Mouse (Mus musculus) neutrophil, adult 5-6 weeks (primary cell): ENCODE data around the gene Adgrv1. TPM values are rescaled to one million over a fixed set of nuclear protein-coding genes. Genes with fewer than 3 reads are reported as not detected.
A peak's percentile ranks its signal among the peaks of the same experiment; 100 is the strongest.
"Not testable (repeated sequence)": the region's sequence is repeated elsewhere in the genome, so short reads cannot be mapped to it uniquely, and the experiment has no call there.

Source experiments
- ATAC-seq: fragments of 151-379, 151-347 bp; 2 replicates; pipeline ENCODE4 v1.8.0; 2017; ENCODE audit warnings: mild to moderate bottlenecking, moderate TSS enrichment; ENCODE audit not compliant: insufficient number of reproducible peaks, poor library complexity, low FRiP score, severe bottlenecking; ENCODE audit errors: extremely low read depth
- total RNA-seq: library from RNA; stranded (forward); fragments of 200-1000 nt; gene quantifications from 2 replicates; pipeline ENCODE4 v1.2.3, GENCODE M21; 2017

The Adgrv1 gene
- total RNA-seq, result 0.47 TPM in 1 of 2 replicates, not detected in the other

DNA sequence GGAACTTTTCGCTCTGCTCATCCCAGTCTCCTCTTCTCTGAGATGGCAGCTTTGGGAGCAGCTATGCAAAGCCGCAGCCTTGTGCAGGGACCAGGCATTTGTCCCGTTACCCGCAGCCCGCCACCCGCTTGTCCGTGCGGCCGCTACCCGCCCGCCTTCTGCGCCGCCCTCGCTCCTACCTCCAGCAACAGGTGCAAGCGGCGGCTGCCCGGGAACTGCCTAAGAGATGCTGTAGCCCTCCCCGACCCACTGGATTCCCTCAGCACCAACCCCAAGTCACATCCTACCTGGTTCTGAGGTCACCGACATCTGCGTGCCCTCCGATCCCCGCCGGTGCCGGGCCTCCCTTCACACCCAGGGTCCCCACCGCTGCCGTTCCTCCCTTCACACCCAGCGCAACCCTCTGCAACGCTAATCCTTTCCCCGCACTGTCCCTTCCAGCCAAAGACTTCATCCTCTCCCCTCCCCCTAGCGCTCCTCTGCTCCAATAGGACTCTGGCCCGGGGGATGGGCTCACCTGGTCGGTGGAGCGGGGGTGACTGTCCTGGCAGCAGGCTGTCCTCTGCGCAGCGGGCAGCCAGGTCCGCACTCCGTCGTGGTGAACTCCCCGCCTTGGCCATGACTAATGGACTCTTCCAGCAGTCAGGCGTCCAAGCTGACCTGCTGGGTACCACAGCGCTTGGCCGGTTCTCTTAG is at the start of gene Adgrv1:
TSS of gene Adgrv1 (minus strand) at position 435 of the 696 bp plus-strand sequence.
- ATAC-seq, result no peak

DNA sequence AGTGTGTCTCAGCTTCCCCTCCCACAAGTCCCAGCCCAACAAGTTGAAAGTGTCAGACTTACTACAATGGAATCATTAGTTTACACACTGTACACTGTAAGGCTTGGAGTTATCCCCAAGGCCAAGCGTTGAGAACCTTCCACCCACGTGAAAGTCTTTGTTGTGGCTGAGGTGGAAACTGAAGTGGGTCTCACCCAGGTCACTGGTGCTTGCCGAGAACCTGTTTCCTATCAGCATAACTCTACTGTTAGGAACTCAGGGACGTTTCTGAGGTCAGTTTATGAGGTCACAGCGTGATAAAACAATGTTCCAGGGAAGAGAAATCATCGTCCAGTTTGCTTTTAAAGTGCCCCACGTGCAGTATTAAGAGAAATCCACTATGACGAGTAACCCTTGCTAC is 42.4 kb upstream of the Adgrv1 start:
- ATAC-seq, result no peak

DNA sequence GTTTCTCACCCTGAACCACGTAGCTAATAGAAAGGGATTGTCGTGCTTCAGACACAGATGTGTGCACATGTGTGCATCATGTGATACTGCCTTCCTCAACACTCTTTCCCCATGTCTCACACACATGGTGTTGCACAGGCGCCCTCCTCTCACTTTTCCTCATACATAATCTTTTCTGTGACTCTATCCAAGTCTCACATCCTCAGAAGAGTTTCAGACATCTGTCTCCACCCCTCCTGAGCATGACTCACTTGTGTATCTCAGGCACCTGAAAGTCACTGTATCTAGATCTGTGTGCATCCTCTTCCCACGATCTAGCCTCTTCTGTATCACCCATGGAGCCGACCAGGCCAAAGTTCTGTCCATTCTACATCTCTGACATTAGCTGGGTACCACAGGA is 34.8 kb upstream of the Adgrv1 start:
- ATAC-seq, result no peak

DNA sequence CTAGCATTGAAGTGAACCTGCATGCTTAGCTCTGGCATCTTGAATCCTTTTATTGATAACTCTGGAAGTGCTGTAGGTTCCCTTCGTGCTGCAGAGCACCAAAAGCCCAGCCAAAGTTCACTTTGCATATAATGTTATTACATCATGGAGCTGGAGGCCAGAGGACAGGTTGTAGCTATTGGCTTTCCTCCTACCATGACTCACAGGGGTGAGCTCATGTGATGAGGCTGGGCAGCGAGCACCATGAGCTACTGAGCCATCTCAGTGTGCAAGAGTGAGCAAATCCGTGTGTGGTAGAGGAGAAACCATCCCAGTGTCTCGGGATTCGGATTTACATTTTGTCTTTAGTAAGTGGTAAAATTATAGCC is 31.4 kb upstream of the Adgrv1 start:
- no peak for ATAC-seq

DNA sequence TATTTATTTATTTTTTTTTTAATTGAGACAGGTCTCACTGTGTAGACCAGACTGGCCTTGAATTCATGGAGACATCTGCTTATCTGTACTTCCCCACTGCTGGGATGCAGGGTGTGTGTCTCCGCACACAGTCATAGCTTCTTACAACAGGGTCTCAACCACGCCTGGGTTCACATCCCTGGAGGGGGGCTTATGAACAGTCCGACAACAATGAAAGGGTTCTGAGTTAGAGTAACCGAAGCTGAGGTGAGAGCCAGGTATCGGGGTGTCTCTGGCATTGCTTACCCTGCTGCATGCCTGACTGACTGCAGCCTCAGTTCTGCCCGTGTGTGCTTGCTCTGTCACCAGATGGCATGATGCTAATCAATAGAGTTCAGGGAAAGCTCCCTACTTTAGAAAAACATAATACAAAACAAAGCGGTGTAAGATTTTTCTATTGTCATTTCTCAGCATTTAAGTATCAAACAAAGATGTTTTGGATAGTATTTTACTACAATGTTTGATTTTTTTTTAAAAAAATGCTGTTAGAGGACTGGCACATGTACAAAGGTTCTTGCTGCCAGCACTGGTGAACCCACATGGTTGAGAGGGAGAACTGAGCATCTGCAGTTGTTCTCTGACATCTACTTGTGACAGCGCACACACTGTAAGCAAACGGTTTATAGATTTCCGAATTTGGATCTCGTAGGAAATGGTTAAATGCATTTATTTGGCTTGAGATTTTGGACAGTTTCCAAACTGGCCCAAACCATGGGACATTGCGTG is 30.8 kb upstream of the Adgrv1 start:
- no peak for ATAC-seq

DNA sequence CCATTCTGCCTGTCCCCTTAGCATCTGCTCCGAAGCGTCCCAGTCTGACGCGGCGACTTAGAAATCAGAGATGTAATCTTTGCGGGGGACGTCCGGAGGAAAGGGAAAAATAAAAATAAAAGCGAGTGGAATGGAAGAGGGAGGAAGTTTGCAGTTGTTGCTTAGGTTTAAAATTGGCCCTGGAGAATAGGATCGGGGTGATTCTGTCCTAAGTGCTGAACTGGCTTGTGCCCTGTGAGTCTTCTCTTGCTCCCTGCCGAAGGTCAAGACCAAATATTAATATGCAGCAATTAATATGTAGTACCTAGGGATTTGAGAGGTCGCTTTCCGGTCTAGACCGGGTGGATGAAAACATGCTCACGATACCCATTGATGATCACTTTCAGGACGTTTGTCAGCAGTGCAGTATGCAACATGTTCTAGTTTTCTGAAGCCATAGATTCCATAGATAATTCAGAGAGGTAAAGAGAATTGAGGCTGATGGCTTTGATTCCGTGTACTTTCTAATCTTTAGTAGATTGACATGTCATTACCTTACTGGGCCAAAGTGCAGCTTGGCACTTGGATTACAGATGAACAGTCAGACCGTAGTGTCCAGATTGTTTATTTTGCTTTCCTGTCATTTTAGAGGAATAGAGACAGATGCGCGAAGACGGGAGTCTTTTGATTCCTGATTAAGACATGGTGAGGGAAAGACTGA is 25.2 kb upstream of the Adgrv1 start:
- ATAC-seq, result no peak

DNA sequence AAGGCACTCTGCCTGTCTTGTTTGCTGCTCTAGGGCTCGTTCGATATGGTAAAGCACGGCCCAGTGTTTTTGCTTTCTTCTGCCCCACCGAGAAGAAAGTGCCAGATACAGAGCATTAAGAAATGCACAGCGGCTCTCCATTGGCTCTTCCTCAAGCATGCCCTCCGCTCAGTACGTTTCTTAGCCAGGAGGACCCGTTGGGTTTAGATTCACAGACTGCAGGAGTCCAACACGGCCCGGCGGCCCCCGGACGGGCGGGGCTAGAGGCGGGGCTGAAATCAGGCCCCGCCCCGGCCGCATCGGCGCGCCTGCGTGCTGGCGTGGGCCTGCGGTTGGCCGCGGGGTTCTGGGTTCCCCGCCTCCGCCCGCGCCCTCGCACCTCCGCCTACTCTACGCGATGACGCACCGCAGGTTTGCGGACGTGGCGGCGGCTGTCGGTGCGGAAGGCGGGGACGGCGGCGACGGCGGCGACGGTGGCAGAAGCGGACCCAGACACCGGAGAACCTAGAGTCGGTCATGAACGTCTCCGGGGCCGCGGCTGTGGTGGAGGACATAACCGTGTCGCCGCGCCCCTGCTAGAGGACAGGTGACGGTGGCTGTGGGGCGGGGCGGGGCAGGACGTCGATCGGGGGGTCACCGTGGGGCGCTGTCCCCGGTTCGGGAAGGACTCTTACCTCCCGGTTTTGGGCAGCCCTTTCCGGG is 24.5 kb upstream of the Adgrv1 start, which contains the start of gene Lysmd3:
TSS of gene Lysmd3 (plus strand) at position 313 of the 702 bp plus-strand sequence.
- ATAC-seq, result peak; percentile 96

DNA sequence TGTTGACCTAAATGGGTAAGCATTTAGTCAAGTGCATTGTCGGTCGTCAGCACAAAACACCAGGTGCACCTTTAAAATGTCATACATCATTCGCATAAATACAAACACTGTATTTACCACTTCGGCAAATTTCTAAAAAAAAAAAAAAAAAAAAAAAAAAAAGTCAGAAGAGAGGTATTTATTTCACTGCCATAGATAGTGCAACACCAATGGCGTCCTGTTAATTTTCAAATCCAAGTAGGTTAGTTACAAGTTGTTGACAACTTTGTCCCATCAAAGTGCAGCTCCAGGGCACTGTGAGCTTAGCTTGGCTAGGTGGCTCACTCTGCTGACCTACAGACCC is 24.0 kb upstream of the Adgrv1 start:
- no peak for ATAC-seq

DNA sequence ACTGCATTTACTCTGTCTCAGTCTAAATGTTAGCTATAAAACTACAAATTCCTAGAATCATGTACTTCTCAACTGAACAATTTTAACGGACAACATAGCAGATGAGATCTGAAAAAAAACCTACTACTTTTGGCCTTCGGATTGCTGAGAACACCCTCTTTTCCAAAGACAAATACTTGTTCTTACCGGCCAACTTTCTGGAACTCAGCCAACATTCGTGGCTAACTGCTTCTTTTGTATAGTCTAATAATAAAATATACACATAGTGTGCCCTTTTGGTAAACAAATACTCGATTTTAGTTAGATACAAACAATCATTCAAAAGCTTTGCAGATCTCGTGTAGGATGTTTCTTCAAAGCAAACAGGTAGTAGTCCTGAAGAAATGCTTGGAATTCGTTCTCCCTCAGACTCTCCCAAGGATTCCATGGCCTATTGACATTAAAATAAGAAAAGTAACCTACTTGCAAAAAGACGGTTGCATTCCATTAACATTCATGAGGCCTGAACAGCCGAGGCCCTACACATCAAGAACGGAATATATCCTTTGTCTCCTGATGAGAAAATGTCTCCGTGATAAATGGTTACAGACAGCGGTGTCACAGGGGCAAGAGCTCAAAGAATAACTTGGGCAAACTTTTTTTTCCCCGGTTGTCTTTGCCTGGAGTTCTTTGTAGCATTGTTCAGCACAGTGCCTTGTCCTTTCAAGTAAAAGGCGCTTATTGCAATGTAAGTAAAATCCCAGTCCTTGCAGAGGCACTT is 23.3 kb upstream of the Adgrv1 start:
- no peak for ATAC-seq

DNA sequence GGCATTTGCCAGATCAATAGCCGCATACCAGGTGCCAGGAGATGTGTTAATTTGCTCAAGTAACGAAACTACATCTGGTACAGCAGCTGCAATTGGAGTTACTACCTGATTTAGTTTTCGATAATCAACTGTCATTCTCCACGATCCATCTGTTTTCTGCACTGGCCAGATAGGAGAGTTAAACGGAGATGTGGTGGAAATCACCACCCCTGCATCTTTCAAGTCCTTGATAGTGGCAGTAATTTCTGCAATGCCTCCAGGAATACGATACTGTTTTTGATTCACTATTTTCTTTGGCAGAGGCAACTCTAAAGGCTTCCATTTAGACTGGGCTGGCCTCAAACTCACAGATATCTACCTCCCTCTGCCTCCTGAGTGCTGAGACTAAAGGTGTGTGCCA is 17.4 kb upstream of the Adgrv1 start:
- not testable (repeated sequence) for ATAC-seq

DNA sequence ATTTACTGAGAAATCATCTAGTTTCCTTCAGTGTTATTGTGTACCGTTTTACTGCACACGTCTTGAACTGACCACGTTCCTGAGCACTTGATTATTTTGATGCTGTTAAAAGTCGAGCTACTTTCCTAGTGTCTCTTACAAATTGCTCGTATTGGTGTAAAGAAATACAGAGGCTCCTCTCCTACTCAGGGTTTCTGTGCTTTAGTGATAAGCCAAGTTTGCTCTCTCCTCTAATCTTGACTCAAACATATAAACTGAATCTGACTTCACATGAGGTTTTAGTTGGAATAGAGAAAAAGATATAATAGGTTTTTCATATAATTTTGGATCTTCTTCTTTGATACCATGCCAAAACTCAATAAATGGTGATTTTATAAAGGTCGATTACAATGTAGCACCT is 13.4 kb upstream of the Adgrv1 start:
- no peak for ATAC-seq

DNA sequence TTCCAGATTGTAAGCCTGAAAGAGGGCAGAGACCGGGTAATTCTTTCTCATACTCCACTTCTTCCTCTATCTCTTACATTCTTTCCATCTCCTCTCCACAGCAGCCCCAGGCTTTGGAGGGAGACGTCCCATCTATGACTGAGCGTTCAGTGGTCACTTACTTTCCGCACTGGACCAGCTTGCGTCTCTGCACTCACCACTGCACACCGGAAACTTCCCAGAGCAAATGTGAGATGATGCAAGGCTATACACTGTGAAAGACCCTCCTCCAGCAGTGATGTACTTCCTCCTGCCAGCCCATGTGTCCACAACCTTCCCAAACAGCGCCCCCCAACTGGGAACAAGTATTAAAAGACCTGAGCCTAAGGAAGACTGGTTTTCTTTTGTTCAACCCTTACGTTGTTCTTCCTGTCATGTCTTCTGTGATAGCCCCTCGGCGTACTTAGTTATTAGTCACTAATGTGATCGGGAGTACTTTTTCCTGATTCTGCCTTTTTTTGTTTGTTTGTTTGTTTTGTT is 11.2 kb upstream of the Adgrv1 start:
- ATAC-seq, result no peak

DNA sequence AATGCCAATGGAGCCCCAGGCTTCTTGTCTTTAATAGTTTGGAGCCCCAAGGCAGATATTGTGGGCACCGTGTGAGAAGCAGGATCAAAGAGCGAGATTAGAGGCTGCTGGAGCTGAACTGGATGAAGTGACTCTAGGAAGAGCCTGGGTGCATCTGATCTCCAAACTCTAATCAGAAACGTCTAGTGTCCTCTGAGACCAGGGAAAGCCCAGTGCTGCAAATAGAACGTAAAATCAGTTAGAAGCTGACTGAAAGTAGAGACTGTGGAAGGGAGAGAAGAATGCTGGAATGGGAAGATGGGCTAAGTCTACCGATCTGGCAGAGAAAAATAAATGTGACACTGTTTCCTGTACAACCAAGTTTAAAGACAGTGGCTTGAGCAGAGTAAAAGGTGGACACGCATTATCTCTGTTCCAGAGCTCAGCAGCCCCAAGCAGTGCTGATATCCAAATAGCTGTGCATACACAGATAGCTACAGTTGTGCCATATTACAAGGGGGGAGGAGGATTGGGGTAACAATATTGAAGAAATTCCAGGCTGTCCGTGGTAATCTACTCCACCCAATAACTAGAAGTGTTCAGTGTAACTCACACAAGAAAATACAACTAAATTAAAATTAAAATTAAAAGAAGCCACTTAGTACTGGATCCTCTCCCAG is 9.7 kb upstream of the Adgrv1 start:
- ATAC-seq, result no peak

DNA sequence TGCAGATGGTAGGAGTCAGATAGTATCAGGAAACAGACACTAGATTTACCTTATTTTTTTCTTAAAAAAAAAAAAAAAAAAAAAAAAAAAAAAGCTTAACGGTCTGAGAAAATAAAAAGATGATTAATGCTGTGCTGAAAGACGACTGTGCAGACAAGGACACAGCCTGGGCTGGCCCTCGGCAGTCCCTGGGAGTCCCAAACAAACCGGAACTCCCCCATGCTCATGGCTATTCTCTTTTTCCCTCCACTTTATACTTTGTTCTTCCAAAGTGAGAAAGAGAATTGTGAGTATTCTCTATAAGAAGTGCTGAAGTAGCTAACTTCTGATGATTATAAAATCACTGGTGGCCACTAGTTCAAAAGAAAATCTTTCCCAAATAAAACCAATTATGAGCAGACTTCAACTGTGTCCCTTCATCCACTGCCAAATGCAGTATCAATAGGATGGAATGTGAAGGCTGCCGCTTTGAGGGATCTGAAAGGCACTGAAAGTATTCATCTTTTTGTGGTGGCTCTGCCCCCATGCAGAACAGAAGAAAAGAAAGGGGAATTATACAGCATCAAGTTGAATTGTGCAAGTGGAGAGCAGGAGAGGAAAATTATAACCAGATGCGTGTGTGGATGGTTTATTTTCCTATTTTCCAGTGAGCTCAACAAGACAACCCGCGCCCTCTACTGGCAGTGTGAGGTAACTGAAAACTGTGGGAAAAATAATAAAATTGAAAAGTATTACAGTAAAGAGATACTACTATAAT is 8.5 kb upstream of the Adgrv1 start:
- ATAC-seq, result peak; percentile 51; the same call in 1 of the 2 replicates

DNA sequence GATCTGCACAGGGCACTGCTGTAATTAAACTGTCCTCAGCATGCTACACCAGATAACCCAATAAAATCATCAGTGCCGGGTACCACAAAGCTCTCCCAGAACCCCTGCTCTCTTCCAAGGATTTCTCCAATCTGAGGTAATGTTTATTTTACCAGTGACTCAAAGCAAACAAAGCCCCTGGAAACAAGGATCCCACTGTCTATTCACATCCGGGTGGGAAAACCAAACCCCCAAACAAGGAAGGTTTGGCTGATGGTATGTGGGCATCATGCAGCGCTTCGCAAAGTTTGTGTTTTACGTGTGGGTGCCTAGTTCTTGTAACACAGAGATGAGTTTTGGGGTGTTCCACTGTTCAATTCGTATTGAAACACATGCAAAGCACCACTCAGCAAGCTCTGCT is 7.9 kb upstream of the Adgrv1 start:
- no peak for ATAC-seq

DNA sequence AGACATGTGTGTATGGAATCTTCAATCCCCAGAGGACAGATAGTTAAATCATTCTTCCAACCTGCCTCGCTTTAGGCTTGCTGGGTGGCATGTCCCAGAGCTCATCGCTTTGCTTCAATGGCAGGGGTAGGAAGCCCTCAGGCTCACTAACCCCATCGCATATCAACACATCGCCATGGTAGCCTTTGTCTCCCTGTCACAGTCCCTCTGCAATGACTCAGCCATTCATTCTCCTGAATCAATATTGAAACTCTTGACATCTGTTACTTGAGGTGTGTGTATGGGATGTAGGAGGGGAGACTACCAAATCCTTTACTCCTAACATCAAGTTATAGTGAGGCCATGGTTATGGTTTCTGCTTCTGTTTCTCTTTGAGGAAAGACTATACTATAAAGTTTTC is 6.7 kb upstream of the Adgrv1 start:
- no peak for ATAC-seq

DNA sequence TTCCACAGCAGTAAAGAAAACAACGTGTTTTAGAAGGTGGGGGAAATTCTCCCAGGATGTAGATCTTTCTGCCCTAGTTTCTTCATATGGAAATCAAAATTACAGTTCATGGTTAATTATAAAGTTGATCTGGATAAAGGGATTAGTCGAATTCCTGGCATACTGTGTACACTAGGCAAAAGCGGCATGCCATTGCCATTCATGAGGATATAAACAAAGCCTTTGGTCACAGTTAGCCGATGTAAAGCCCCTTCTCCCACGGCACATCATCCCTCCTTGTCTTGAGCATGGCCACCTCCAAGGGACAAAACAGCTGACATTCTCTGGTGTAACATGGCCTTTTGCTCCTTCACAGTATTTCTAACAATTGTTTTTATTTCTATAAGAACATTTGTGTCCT is 2.4 kb downstream of the Adgrv1 start:
- no peak for ATAC-seq
